Mouse (Mus musculus): ENCODE results near the gene Gm4340. TPM values are rescaled to one million over a fixed set of nuclear protein-coding genes. Genes with fewer than 3 reads are reported as not detected.

Gm4340 gene
- polyA plus RNA-seq, 1 experiment from 2014 or later = not detected

Other genes with a start within 250 kb of the Gm4340 start
- not detected in 2 replicates for gene Gm21293, start 51.1 kb upstream of the Gm4340 start, polyA plus RNA-seq (2016; fragmentation: Nextera tagmentation; extraction: Ambion mirVana)
- gene Gm6763, start 42.5 kb upstream of the Gm4340 start, polyA plus RNA-seq (2016; fragmentation: Nextera tagmentation; extraction: Ambion mirVana) = not detected in 2 replicates
- gene Gm8764, start 34.0 kb upstream of the Gm4340 start, polyA plus RNA-seq (2016; fragmentation: Nextera tagmentation; extraction: Ambion mirVana) = not detected in 2 replicates
- not detected in 2 replicates for gene Gm21304, start 25.5 kb upstream of the Gm4340 start, polyA plus RNA-seq (2016; fragmentation: Nextera tagmentation; extraction: Ambion mirVana)
- gene Gm21312, start 17.0 kb upstream of the Gm4340 start, polyA plus RNA-seq (2016; fragmentation: Nextera tagmentation; extraction: Ambion mirVana) = not detected in 2 replicates
- gene Gm20765, start 8.5 kb upstream of the Gm4340 start, polyA plus RNA-seq (2016; fragmentation: Nextera tagmentation; extraction: Ambion mirVana) = not detected in 2 replicates

Measured in heart, embryonic 12.5 days (tissue).